Mouse (Mus musculus) MEL (cell line): ENCODE measurements around the gene Cachd1.

Source experiments
- GABPA ChIP-seq: IDR thresholded peaks from 2 replicates; pipeline ENCODE4 v1.6.1; 2012; ENCODE audit warnings: low read depth, mild to moderate bottlenecking, inconsistent platforms, low read length, improper control_type of control experiment, moderate library complexity
- MAFK ChIP-seq: IDR thresholded peaks from 2 replicates; pipeline ENCODE4 v1.6.1; 2011; ENCODE audit warnings: low read depth, mild to moderate bottlenecking, low read length, improper control_type of control experiment, borderline replicate concordance
- TAL1 ChIP-seq: IDR thresholded peaks from 2 replicates; pipeline ENCODE4 v1.6.1; 2012; ENCODE audit warnings: mild to moderate bottlenecking, inconsistent platforms, low read length, moderate library complexity, mixed read lengths

GRCm38 (mm10) chr4:100735936-100736349, 40.5 kb upstream of the Cachd1 start:
- TF ChIP-seq MAFK (no peak), TAL1 (no peak), GABPA (no peak)
